Mouse (Mus musculus) hindbrain, embryonic 13.5 days (tissue): Measurements from ENCODE around the gene Vps26b. TPM values are rescaled to one million over a fixed set of nuclear protein-coding genes. Genes with fewer than 3 reads are reported as not detected.

ENCODE experiments used
- ATAC-seq: fragments of 200-750 bp; cut with Nextera tagmentation; 2 replicates; pipeline ENCODE4 v1.8.0; 2017; ENCODE audit warnings: moderate TSS enrichment; ENCODE audit not compliant: low FRiP score
- H3K27ac ChIP-seq: fragments of 300-500 bp; sonication (generic); 2 replicates; pipeline ENCODE4 v1.5.1; 2015; ENCODE audit warnings: inconsistent platforms, mild to moderate bottlenecking, moderate library complexity
- H3K27me3 ChIP-seq: fragments of 300-500 bp; sonication (generic); 2 replicates; pipeline ENCODE4 v1.6.1; 2015; ENCODE audit warnings: mild to moderate bottlenecking, inconsistent platforms
- H3K36me3 ChIP-seq: fragments of 300-500 bp; sonication (generic); 2 replicates; pipeline ENCODE4 v1.6.1; 2015; ENCODE audit warnings: mild to moderate bottlenecking, inconsistent platforms
- H3K4me1 ChIP-seq: fragments of 300-500 bp; sonication (generic); replicated peaks from 2 replicates; pipeline ENCODE4 v1.6.1; 2015; ENCODE audit warnings: inconsistent platforms
- H3K4me2 ChIP-seq: fragments of 300-500 bp; sonication (generic); 2 replicates; pipeline ENCODE4 v1.6.1; 2015; ENCODE audit warnings: inconsistent platforms, mild to moderate bottlenecking, moderate library complexity
- H3K4me3 ChIP-seq: fragments of 300-500 bp; sonication (generic); 2 replicates; pipeline ENCODE4 v1.5.1; 2015; ENCODE audit warnings: mild to moderate bottlenecking, inconsistent platforms
- H3K9ac ChIP-seq: fragments of 300-500 bp; sonication (generic); 2 replicates; pipeline ENCODE4 v1.6.1; 2015; ENCODE audit warnings: mild to moderate bottlenecking, inconsistent platforms
- H3K9me3 ChIP-seq: fragments of 300-500 bp; sonication (generic); 2 replicates; pipeline ENCODE4 v1.6.1; 2016; ENCODE audit warnings: inconsistent platforms
- WGBS: fragments of 180-500 bp; shearing (Covaris S2); methylation state at CpG from one replicate; pipeline ENCODE4 v1.1.7; 2015; 5-methylcytosine and 5-hydroxymethylcytosine counted together
- polyA plus RNA-seq: library from polyadenylated mRNA; unstranded; fragments of >200 nt; fragmentation: Nextera tagmentation; extraction: Ambion mirVana; gene quantifications from 2 replicates; pipeline ENCODE4 v1.2.1, GENCODE M21; 2015

Gene Vps26b
- 69.6 and 70.8 TPM in 2 replicates for polyA plus RNA-seq

GRCm38 (mm10) chr9:27029828-27030762 lies at the start of gene Vps26b, which contains the start of gene Ncapd3:
Vps26b (minus strand) TSS chr9:27030065.
Ncapd3 (plus strand) TSS chr9:27030175.
- H3K4me1 ChIP-seq: peaks cover 54% of the 10 kb centered on the region
- no peaks in the 10 kb centered on the region for H3K27me3 ChIP-seq
- 0 out of 2 replicates have a peak, but pooled peaks cover 5% of the 10 kb centered on the region for H3K36me3 ChIP-seq
- H3K27ac ChIP-seq: peak within 1 kb of the TSS; percentile 96
- no peaks in the 10 kb centered on the region for H3K9me3 ChIP-seq
- under 1% methylated on average over 63 of the region's 80 CpGs for WGBS
- H3K9ac ChIP-seq: peak within 1 kb of the TSS; percentile 97
- ATAC-seq: peak; percentile 95
- peak within 1 kb of the TSS; percentile 84 for H3K4me2 ChIP-seq
- H3K4me3 ChIP-seq: peak within 1 kb of the TSS; percentile 98

DNA sequence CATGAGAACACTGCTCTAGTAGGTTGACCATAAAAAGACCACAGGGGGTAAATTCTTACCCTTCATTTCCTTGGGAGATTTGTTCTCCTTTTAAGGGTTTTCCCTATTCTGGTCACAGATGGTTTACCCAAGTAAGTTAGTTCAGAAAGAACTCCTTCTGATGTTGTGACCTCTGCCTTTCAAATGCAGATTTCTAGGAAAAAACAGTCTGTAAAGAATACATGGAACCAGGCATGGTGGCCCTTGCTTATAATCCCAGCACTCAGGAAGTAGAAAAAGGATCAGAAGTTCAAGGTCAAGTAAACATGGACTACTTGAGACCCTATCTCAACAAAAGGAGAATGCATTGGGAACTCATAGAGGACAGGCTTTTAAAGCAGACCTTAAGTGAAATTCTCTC lies 45.9 kb upstream of the Vps26b start:
- Histone ChIP-seq H3K27ac (no peak overlapping the region), H3K4me2 (no peak overlapping the region), H3K4me1 (no peaks in the 10 kb centered on the region), H3K36me3 (peaks cover 54% of the 10 kb centered on the region), H3K27me3 (no peaks in the 10 kb centered on the region), H3K9me3 (no peaks in the 10 kb centered on the region), H3K9ac (no peak overlapping the region), H3K4me3 (no peak overlapping the region)
- ATAC-seq: no peak

DNA sequence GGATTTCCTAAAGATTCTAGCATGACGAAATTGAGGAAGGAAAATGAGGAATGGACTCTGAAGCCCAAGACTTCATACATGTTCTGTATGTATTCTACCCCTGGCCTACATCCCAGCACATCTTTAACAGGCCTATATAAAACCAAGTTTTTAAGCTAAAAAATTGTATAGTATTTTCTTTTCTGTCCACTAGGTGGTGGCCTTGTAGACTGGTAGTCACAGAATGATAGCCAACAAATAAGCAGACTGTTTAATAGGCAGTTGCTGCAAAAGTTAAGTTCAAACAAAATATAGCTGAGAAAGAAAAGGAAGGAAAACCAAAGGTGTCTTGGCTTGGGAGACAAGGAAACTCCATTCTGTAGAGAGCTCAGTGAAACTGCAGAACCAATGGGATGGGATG lies 44.8 kb upstream of the Vps26b start:
- peaks cover 56% of the 10 kb centered on the region for H3K36me3 ChIP-seq

GRCm38 (mm10) chr9:27070895-27071294 lies 41.0 kb upstream of the Vps26b start:
- ATAC-seq: no peak
- Histone ChIP-seq H3K27me3 (no peaks in the 10 kb centered on the region), H3K27ac (no peak overlapping the region), H3K9me3 (no peaks in the 10 kb centered on the region), H3K9ac (no peak overlapping the region), H3K36me3 (peaks cover 80% of the 10 kb centered on the region), H3K4me3 (no peak overlapping the region), H3K4me2 (no peak overlapping the region), H3K4me1 (no peaks in the 10 kb centered on the region)
- 93% methylated on average over 4 of the region's 4 CpGs for WGBS

More for the DNA sequence above, 44.8 kb upstream of the Vps26b start:
- WGBS: 87% methylated on average over 1 of the region's 1 CpGs
- Histone ChIP-seq H3K27ac (no peak overlapping the region), H3K27me3 (no peaks in the 10 kb centered on the region), H3K4me2 (no peak overlapping the region), H3K9ac (no peak overlapping the region), H3K4me3 (no peak overlapping the region), H3K4me1 (no peaks in the 10 kb centered on the region), H3K9me3 (no peaks in the 10 kb centered on the region)
- ATAC-seq: no peak

DNA sequence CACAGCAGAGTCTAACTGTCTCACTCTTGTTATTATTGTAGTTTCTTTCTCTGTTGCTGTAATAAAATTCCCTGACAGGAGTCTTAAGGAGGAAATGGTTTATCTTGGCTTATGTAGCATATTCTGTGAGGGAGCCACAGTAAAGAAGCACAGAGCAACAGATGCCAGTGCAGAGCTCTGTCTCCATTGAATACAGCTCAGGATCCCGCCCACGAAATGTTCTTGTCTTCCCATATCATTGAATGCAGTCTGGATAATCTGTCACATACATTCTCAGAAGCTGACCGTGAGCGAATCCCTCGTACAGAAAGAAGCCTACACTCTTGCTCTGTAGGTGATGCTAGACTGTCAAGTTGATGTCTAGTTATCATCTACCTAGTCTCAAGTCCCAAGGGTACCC lies 28.5 kb upstream of the Vps26b start:
- WGBS: 96% methylated on average over 5 of the region's 5 CpGs
- Histone ChIP-seq H3K27me3 (no peaks in the 10 kb centered on the region), H3K27ac (no peak overlapping the region), H3K9me3 (no peaks in the 10 kb centered on the region), H3K9ac (no peak overlapping the region), H3K4me3 (no peak overlapping the region), H3K4me1 (no peaks in the 10 kb centered on the region), H3K4me2 (no peak overlapping the region), H3K36me3 (peaks cover 86% of the 10 kb centered on the region)
- ATAC-seq: no peak

- H3K4me3 ChIP-seq: no peak overlapping the region
- no peak overlapping the region for H3K27ac ChIP-seq
- WGBS: 97% methylated on average over 2 of the region's 2 CpGs
- H3K9me3 ChIP-seq: no peaks in the 10 kb centered on the region
- H3K27me3 ChIP-seq: no peaks in the 10 kb centered on the region
- no peak overlapping the region for H3K4me2 ChIP-seq
- H3K4me1 ChIP-seq: no peaks in the 10 kb centered on the region
- no peak overlapping the region for H3K9ac ChIP-seq
- ATAC-seq: no peak
- H3K36me3 ChIP-seq: peaks cover 84% of the 10 kb centered on the region
Measured at GRCm38 (mm10) chr9:27049492-27049891, 19.6 kb upstream of the Vps26b start.

- Histone ChIP-seq H3K4me2 (no peak overlapping the region), H3K27ac (no peak overlapping the region), H3K36me3 (peaks cover 89% of the 10 kb centered on the region), H3K9me3 (no peaks in the 10 kb centered on the region), H3K9ac (no peak overlapping the region), H3K4me3 (no peak overlapping the region), H3K27me3 (no peaks in the 10 kb centered on the region), H3K4me1 (no peaks in the 10 kb centered on the region)
- 88% methylated on average over 5 of the region's 5 CpGs for WGBS
- no peak for ATAC-seq
Measured at GRCm38 (mm10) chr9:27043892-27044291, 14.0 kb upstream of the Vps26b start.

GRCm38 (mm10) chr9:27030763-27031100 lies 867 bp upstream of the Vps26b start:
- Histone ChIP-seq H3K36me3 (0 out of 2 replicates have a peak, but pooled peaks cover 5% of the 10 kb centered on the region), H3K4me2 (peak overlapping the region; percentile 84), H3K27ac (0 out of 2 replicates have a peak overlapping the region, but pooled peaks have one; percentile 35), H3K4me1 (peaks cover 52% of the 10 kb centered on the region), H3K27me3 (no peaks in the 10 kb centered on the region), H3K9ac (peak overlapping the region; percentile 77), H3K4me3 (peak overlapping the region; percentile 98), H3K9me3 (no peaks in the 10 kb centered on the region)
- ATAC-seq: peak; percentile 58
- WGBS: 1% methylated on average over 17 of the region's 17 CpGs

GRCm38 (mm10) chr9:27029022-27029827 lies 640 bp downstream of the Vps26b start:
- H3K4me3 ChIP-seq: peak overlapping the region; percentile 98
- H3K27me3 ChIP-seq: no peaks in the 10 kb centered on the region
- peak overlapping the region; percentile 78 for H3K4me2 ChIP-seq
- H3K36me3 ChIP-seq: 0 out of 2 replicates have a peak, but pooled peaks cover 5% of the 10 kb centered on the region
- peaks cover 61% of the 10 kb centered on the region for H3K4me1 ChIP-seq
- peak overlapping the region; percentile 97 for H3K9ac ChIP-seq
- H3K27ac ChIP-seq: peak overlapping the region; percentile 96
- H3K9me3 ChIP-seq: no peaks in the 10 kb centered on the region
- ATAC-seq: peak; percentile 53
- 0% methylated on average over 52 of the region's 52 CpGs for WGBS

DNA sequence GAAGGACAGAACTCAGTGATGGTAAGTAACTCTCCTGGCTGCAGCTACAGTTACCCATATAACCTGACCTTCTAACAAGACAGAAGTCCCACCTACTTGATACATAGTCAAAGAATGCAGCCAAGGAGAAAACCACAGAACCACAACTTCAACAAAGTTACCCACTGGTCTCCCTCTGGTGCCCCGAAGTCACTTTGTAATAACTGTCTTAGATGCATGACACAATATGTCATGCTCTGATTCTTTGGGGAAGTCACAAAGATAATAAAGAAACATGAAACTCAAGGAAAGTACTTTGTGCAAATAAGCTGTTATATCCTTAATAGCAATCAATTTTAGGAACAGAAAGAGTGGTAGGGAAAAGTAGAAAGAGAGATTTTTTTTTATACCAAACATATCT lies 3.2 kb downstream of the Vps26b start:
- WGBS: 89% methylated on average over 1 of the region's 1 CpGs
- no peak for ATAC-seq

GRCm38 (mm10) chr9:27023681-27024080 lies 6.2 kb downstream of the Vps26b start:
- ATAC-seq: no peak
- Histone ChIP-seq H3K9ac (no peak overlapping the region), H3K36me3 (peaks cover 27% of the 10 kb centered on the region), H3K4me2 (no peak overlapping the region), H3K9me3 (no peaks in the 10 kb centered on the region), H3K27me3 (no peaks in the 10 kb centered on the region), H3K27ac (no peak overlapping the region), H3K4me1 (peaks cover 37% of the 10 kb centered on the region), H3K4me3 (no peak overlapping the region)
- WGBS: 85% methylated on average over 4 of the region's 4 CpGs

More for the DNA sequence above, 3.2 kb downstream of the Vps26b start:
- peaks cover 14% of the 10 kb centered on the region; the same call in 1 of the 2 replicates for H3K36me3 ChIP-seq
- no peak overlapping the region for H3K27ac ChIP-seq
- peak overlapping the region; percentile 98; the same call in 1 of the 2 replicates for H3K4me3 ChIP-seq
- peaks cover 47% of the 10 kb centered on the region for H3K4me1 ChIP-seq
- H3K9ac ChIP-seq: no peak overlapping the region
- H3K4me2 ChIP-seq: peak overlapping the region; percentile 78
- no peaks in the 10 kb centered on the region for H3K9me3 ChIP-seq
- H3K27me3 ChIP-seq: no peaks in the 10 kb centered on the region

GRCm38 (mm10) chr9:27018961-27019360 lies 10.9 kb downstream of the Vps26b start:
- Histone ChIP-seq H3K4me1 (no peaks in the 10 kb centered on the region), H3K4me3 (no peak overlapping the region), H3K9ac (no peak overlapping the region), H3K9me3 (no peaks in the 10 kb centered on the region), H3K4me2 (no peak overlapping the region), H3K27me3 (no peaks in the 10 kb centered on the region), H3K36me3 (peaks cover 66% of the 10 kb centered on the region), H3K27ac (no peak overlapping the region)
- 96% methylated on average over 10 of the region's 10 CpGs for WGBS
- ATAC-seq: no peak
